11 mouse cellular contexts compared by ENCODE assay signal in genomic region chr2:130704040-130705001, GRCm38 (mm10). TPM values are rescaled to one million over a fixed set of nuclear protein-coding genes. Genes with fewer than 3 reads are reported as not detected.
A peak's percentile ranks its signal among the peaks of the same experiment; 100 is the strongest.
DNase-seq lines count a peak whose midpoint lies in the region; ATAC-seq and TF ChIP-seq lines count a peak whose summit lies in the region.
"Had no signal": no experiment of that assay in that cellular context is flagged by ENCODE, and none has a peak within 500 bp of the region (broad histone marks: within the 10 kb centered on the region; RNA-seq: fewer than 3 reads in every experiment).

No protein-coding gene starts in this region.

- peak; percentile 93 for DNase-seq in heart, adult 11 months
- peak; percentile 24 for DNase-seq in kidney, postnatal 14 days
- DNase-seq in R1 (ENCODE audit: low read depth, low spot score): peak; percentile 23
- peak; percentile 65 for DNase-seq in forebrain, postnatal 0 days
- no peak for DNase-seq in adrenal gland, adult 8-10 months
- DNase-seq in thymus, adult 18-20 months: no peak
- DNase-seq: cerebellum, postnatal 36 days; lung, postnatal 14 days had no signal

- H3K36me3 ChIP-seq in heart, embryonic 12.5 days: peaks cover 18% of the 10 kb centered on the region
- H3K36me3 ChIP-seq in kidney, embryonic 14.5 days (ENCODE audit: control insufficient read depth, insufficient read depth, low read length): peaks cover 3% of the 10 kb centered on the region; the same call in 1 of the 2 replicates
- peaks cover 25% of the 10 kb centered on the region for H3K36me3 ChIP-seq in forebrain, postnatal 0 days (ENCODE audit: insufficient read depth)

- peaks cover 15% of the 10 kb centered on the region; the same call in 1 of the 2 replicates for H3K27me3 ChIP-seq in heart, embryonic 12.5 days (replicated peaks)
- H3K27me3 ChIP-seq in kidney, embryonic 14.5 days (ENCODE audit: control insufficient read depth, insufficient read depth, low read length): no peaks in the 10 kb centered on the region
- no peaks in the 10 kb centered on the region for H3K27me3 ChIP-seq in forebrain, postnatal 0 days (ENCODE audit: insufficient read depth, low read length)

- TF ChIP-seq CTCF in forebrain, postnatal 0 days (IDR thresholded peaks at IDR 0.05; ENCODE audit: low read depth): no peak

- ATAC-seq in heart, embryonic 12.5 days (ENCODE audit: insufficient number of reproducible peaks, low FRiP score): no peak
- no peak for ATAC-seq in kidney, embryonic 14.5 days (ENCODE audit: low FRiP score, low TSS enrichment)
- peak; percentile 50 for ATAC-seq in forebrain, postnatal 0 days

- no peak overlapping the region for H3K27ac ChIP-seq in heart, embryonic 12.5 days (ENCODE audit: poor library complexity, severe bottlenecking)
- no peak overlapping the region for H3K27ac ChIP-seq in kidney, embryonic 14.5 days (ENCODE audit: low read depth, low read length)
- H3K27ac ChIP-seq in forebrain, postnatal 0 days (ENCODE audit: low read depth, low read length): no peak overlapping the region
- H3K27ac ChIP-seq: kidney, postnatal 0 days had no signal

- no peaks in the 10 kb centered on the region for H3K9me3 ChIP-seq in heart, embryonic 12.5 days (replicated peaks)
- no peaks in the 10 kb centered on the region for H3K9me3 ChIP-seq in kidney, embryonic 14.5 days (ENCODE audit: control insufficient read depth, low read length)
- no peaks in the 10 kb centered on the region for H3K9me3 ChIP-seq in forebrain, postnatal 0 days (ENCODE audit: low read length)

- WGBS in heart, embryonic 12.5 days: 57% methylated on average over 9 of the region's 9 CpGs
- 56% methylated on average over 9 of the region's 9 CpGs for WGBS in kidney, embryonic 14.5 days
- 51% methylated on average over 9 of the region's 9 CpGs for WGBS in forebrain, postnatal 0 days

- H3K4me2 ChIP-seq in heart, embryonic 12.5 days: no peak overlapping the region
- H3K4me2 ChIP-seq in kidney, embryonic 14.5 days (replicated peaks; ENCODE audit: low read depth, low read length): no peak overlapping the region
- no peak overlapping the region for H3K4me2 ChIP-seq in forebrain, postnatal 0 days (ENCODE audit: low read depth)

- peaks cover 14% of the 10 kb centered on the region for H3K4me1 ChIP-seq in heart, embryonic 12.5 days (replicated peaks)
- no peaks in the 10 kb centered on the region; the same call in 1 of the 2 replicates for H3K4me1 ChIP-seq in kidney, embryonic 14.5 days (ENCODE audit: control insufficient read depth, insufficient read depth, low read length)
- H3K4me1 ChIP-seq in forebrain, postnatal 0 days (ENCODE audit: insufficient read depth): no peaks in the 10 kb centered on the region

- no peak overlapping the region for H3K9ac ChIP-seq in heart, embryonic 12.5 days
- no peak overlapping the region for H3K9ac ChIP-seq in kidney, embryonic 14.5 days (ENCODE audit: low read depth, low read length)
- no peak overlapping the region for H3K9ac ChIP-seq in forebrain, postnatal 0 days

- H3K4me3 ChIP-seq in heart, embryonic 12.5 days: no peak overlapping the region
- H3K4me3 ChIP-seq in kidney, embryonic 14.5 days (ENCODE audit: low read length): no peak overlapping the region
- H3K4me3 ChIP-seq in forebrain, postnatal 0 days (ENCODE audit: low read depth, low read length): no peak overlapping the region

RNA-seq across cellular contexts. Expression of gene Slc4a11, which starts 7.0 kb away (rescaled TPM):
- polyA plus RNA-seq in heart, embryonic 12.5 days (2016; fragmentation: Nextera tagmentation; extraction: Ambion mirVana): 0.12 and 0.13 TPM in 2 replicates
- polyA plus RNA-seq in kidney, embryonic 14.5 days (2014; fragmentation: Nextera tagmentation; extraction: Ambion mirVana): 1.1 and 1.6 TPM in 2 replicates
- total RNA-seq in forebrain, postnatal 0 days (2014; rRNA removed): 0.31 and 0.76 TPM in 2 replicates
- 0.28 and 0.51 TPM in 2 replicates for polyA plus RNA-seq in forebrain, postnatal 0 days (2015; fragmentation: Nextera tagmentation; extraction: Ambion mirVana)
- total RNA-seq in adrenal gland, adult 8-10 months (2022): 1 to 10 TPM; 2.6 to 7.8 (median 5.7) TPM

RNA-seq across cellular contexts. Expression of gene Itpa, which starts 36.9 kb away (rescaled TPM):
- 79.7 and 84.1 TPM in 2 replicates for polyA plus RNA-seq in heart, embryonic 12.5 days (2016; fragmentation: Nextera tagmentation; extraction: Ambion mirVana)
- 120 and 121 TPM in 2 replicates for polyA plus RNA-seq in kidney, embryonic 14.5 days (2014; fragmentation: Nextera tagmentation; extraction: Ambion mirVana)
- 151 and 160 TPM in 2 replicates for total RNA-seq in forebrain, postnatal 0 days (2014; rRNA removed)
- polyA plus RNA-seq in forebrain, postnatal 0 days (2015; fragmentation: Nextera tagmentation; extraction: Ambion mirVana): 128 and 145 TPM in 2 replicates
- total RNA-seq in adrenal gland, adult 8-10 months (2022): 10 to 100 TPM; 29.4 to 34.9 (median 33.1) TPM

RNA-seq across cellular contexts. Expression of gene Ddrgk1, which starts 39.9 kb away (rescaled TPM):
- 44.5 and 46.3 TPM in 2 replicates for polyA plus RNA-seq in heart, embryonic 12.5 days (2016; fragmentation: Nextera tagmentation; extraction: Ambion mirVana)
- polyA plus RNA-seq in kidney, embryonic 14.5 days (2014; fragmentation: Nextera tagmentation; extraction: Ambion mirVana): 53.5 and 55.2 TPM in 2 replicates
- total RNA-seq in forebrain, postnatal 0 days (2014; rRNA removed): 33.8 and 40.1 TPM in 2 replicates
- polyA plus RNA-seq in forebrain, postnatal 0 days (2015; fragmentation: Nextera tagmentation; extraction: Ambion mirVana): 73.0 and 77.4 TPM in 2 replicates
- 100 to 1,000 TPM; 228 to 279 (median 260) TPM for total RNA-seq in adrenal gland, adult 8-10 months (2022)

Comparison
In these comparisons a context has a peak if more than half of its experiments do, and no peak if none do; other contexts are left out.
1. DNase-seq: peak in heart, adult 11 months (single experiment), kidney, postnatal 14 days (single experiment), R1 (single experiment) and forebrain, postnatal 0 days (single experiment); none in adrenal gland, adult 8-10 months (single experiment) and thymus, adult 18-20 months (0 of 2).